Mouse (Mus musculus): ENCODE results near the gene Gm10226.
"Not testable (repeated sequence)": the region's sequence is repeated elsewhere in the genome, so short reads cannot be mapped to it uniquely, and the experiment has no call there.

The Gm10226 gene

GRCm38 (mm10) chr17:21691560-21691959, at the start of gene Gm10226:
Gm10226 (plus strand) TSS chr17:21691860.
- no peak for DNase-seq

- no peak for DNase-seq
Measured at GRCm38 (mm10) chr17:21648791-21649190, 42.9 kb upstream of the Gm10226 start.

GRCm38 (mm10) chr17:21649936-21650335, 41.7 kb upstream of the Gm10226 start:
- DNase-seq: peak; percentile 9 to 24

GRCm38 (mm10) chr17:21650364-21650907, 41.2 kb upstream of the Gm10226 start, which contains the start of gene Zfp983:
Zfp983 (plus strand) TSS chr17:21650624.
- DNase-seq: peak; percentile 88 to 91

GRCm38 (mm10) chr17:21678826-21679225, 12.8 kb upstream of the Gm10226 start:
- not testable (repeated sequence) for DNase-seq

- DNase-seq: peak; percentile 92 to 95
Measured at GRCm38 (mm10) chr17:21679273-21680018, 12.2 kb upstream of the Gm10226 start.

- DNase-seq: not testable (repeated sequence)
Measured at GRCm38 (mm10) chr17:21680019-21680376, 11.7 kb upstream of the Gm10226 start.

GRCm38 (mm10) chr17:21693342-21693741, 1.7 kb downstream of the Gm10226 start:
- no peak for DNase-seq

- no peak for DNase-seq
Measured at GRCm38 (mm10) chr17:21696073-21696472, 4.4 kb downstream of the Gm10226 start.

GRCm38 (mm10) chr17:21702281-21703240, 10.9 kb downstream of the Gm10226 start:
- DNase-seq: no peak

GRCm38 (mm10) chr17:21703414-21703813, 11.8 kb downstream of the Gm10226 start:
- no peak for DNase-seq

- peak; percentile 93 to 95 for DNase-seq
Measured at GRCm38 (mm10) chr17:21707343-21707996, 15.8 kb downstream of the Gm10226 start, which contains the start of gene Zfp760. Zfp760 (plus strand) TSS chr17:21707741.

- DNase-seq: no peak
Measured at GRCm38 (mm10) chr17:21708401-21708800, 16.7 kb downstream of the Gm10226 start.

- not testable (repeated sequence) for DNase-seq
Measured at GRCm38 (mm10) chr17:21730495-21730894, 38.8 kb downstream of the Gm10226 start, which contains the start of gene Zfp229. Zfp229 (plus strand) TSS chr17:21730795.

GRCm38 (mm10) chr17:21733049-21733448, 41.4 kb downstream of the Gm10226 start:
- no peak for DNase-seq

- peak; percentile 80 to 84 for DNase-seq
Measured at GRCm38 (mm10) chr17:21733529-21734031, 41.9 kb downstream of the Gm10226 start.
